Mouse (Mus musculus) adipose tissue, adult 10 weeks (tissue): ENCODE data around the gene Card14. TPM values are rescaled to one million over a fixed set of nuclear protein-coding genes. Genes with fewer than 3 reads are reported as not detected.

Source experiments
- polyA plus RNA-seq: library from polyadenylated mRNA; stranded (reverse); fragments of 350-450 nt; fragmentation: Illumina TruSeq; extraction: RNeasy Lipid Tissue Mini Kit (QIAGEN cat#74804); gene quantifications from one replicate; pipeline ENCODE4 v1.2.3, GENCODE M21; 2014; ENCODE audit warnings: low read depth, low replicate concordance

Gene Card14
- polyA plus RNA-seq = 2.5 TPM

DNA sequence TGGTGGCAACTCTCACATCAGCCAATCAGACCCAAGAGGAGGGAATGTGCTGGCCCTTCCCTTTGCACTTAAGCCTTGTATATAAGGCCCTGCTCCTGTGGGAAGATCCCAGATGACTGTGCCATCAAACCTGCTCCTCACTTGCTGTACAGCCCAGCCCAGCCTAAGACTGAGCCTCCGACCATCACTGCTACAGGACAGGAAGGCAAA, at the start of gene Card14:
TSS of gene Card14 (plus strand) at position 111 of the 210 bp plus-strand sequence.

DNA sequence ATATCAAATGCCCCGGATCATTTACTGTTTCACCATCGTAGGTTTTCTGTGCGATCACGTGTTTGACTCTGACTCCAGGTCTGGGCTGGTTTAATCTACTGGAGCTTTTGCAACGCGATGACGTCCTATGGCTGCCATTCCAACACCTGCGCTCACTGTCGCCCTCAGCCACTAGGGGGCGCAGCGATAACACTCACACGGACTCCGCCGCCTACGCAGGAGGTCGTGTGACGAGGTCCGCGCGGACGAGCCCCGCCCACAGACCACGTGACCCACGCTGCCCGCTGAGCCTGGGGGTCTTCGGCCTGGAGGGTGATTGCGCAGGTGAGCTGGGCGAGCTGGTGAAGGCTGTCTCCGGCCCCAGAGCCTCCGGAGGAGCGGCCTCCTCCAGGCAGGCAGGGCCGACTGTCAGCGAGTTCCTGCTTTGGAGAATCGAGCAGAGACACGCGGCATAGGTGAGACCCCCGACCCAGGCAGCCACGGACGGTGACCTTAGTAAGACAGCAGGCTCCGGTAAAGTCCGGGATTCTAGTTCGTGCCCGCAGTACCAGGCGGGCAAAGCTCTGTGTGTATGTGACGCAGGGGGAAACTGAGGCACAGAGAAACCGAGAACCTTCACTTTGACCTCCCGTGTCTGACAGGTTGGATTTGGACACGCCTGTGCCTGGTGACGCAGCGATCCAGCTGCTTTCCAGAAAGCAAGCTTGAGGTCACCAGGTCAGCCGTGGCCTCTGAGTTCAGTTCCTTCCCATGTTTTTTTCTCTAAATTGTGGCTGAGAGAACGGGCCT, 39.6 kb upstream of the Card14 start, which contains the start of gene Gaa:
TSS of gene Gaa (plus strand) at position 120 of the 789 bp plus-strand sequence.

DNA sequence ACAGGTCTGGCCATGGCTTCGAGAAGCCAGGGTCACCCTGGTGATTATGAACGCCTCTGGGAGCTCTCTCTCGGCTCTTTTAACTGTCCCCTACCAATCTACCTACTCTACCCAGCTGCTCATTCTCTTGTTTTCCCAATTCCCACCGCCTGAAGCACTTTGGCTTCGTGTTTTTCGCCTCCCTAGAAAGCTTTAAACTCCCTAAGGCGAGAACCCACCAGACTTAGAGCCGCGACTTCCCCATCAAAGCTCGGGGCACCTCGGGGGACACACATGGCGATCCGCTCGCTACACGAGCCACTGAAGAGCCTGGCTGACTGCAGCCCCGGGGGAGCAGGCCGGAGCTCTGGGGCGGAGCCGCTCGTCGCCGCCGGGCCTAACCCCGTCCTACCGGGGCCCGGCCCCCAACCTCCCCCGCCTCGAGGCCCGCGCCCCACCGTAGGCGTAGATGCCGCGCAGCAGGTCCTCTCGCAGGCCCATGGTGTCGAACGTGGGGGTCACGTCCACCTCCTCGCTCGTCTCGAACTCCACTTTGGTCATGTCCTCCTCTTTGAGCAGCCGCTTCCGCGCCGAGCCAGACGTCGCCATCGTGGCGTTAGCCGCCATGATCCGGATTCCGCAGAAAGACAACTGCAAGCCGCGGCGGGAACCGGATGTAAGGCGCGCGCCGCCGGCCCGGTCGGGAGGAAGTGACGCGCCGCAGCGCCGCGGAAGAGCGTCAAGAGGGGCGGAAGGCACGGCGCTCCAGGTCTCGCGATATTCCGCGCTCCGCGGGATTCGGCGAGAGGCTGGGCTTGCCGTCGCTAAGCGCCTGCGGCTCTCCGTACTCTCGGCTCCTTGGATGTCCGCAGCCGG, 8.0 kb upstream of the Card14 start, which contains the start of gene Eif4a3:
TSS of gene Eif4a3 (minus strand) at position 699 of the 855 bp plus-strand sequence.

DNA sequence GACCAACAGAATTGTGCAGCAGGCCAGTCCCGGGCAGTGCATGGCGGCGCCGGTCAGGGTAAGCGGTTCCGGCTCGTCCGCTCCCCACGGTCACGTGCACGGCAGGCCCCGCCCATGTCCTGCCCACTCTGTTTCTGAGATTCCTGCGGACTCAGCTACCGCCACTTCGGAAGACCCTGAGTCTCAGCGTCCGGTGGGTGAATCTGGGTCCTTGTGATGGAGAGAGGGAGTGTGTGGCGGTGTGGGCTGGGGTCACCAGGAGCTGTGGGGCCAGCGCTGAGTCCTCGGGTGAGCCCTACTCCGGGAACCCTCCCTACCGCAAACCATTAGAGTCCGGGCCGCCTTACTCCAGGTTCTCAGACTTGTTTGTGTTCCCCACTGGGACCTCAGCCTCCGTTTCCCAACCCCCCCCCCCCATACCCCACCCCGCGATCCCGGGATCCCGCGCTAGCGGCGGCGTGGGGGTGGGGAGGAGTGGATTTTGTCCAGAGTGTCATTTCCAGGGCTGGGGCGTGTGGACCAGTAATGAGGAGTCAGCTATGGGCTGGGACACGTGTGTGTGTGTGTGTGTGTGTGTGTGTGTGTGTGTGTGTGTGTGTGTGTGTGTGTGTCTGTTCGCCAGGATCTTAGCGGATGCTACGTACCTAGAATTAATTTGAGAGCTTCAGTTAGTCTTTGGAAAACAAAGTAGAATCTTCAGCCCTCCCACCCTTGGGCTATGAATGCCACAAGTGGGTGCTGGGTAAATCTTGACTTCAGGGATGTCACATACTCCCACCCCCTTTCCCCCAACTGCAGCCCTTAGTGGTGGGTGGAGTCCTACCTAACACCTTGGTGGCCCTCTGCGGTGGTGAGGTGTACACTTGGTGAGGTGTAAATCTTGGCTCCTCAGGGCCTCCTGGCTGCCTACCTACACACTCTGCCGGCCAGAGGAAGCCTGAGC, 48.1 kb downstream of the Card14 start, which contains the start of the genes Sgsh and Slc26a11:
TSS of gene Sgsh (minus strand) at position 94 of the 943 bp plus-strand sequence.
TSS of gene Slc26a11 (plus strand) at position 115 of the 943 bp plus-strand sequence.

DNA sequence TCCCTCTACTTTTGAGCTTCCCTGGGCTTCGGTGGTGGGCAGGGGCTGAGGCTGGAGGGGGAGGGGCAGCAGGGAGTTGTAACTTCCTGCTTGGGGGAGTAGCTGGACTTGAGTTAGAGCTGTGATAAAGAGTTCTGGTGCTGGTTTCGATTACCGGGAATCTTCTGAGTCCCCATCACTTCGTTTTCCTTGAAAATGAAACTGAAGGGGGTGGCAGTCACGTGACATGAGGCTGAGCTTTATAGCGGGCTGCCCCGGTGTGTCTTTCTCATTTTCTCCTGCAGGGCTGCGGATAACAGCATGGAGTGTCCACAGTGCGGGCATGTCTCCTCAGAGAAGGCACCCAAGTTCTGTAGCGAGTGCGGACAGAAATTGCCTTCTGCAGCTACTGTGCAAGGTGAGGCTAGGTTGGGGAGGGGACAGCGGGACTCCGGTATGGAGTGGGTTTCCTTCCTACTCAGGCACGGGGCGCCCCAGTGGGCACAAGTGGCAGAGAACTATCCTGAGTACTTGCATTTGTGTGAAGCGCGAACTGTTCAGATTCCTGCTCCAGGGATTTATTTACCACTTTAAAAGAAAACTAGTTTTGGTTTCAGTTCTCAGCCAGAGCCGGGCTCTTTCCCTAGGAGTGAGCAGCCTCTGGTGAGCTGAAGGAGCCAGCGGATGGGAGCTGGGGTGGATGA, 85.4 kb downstream of the Card14 start, which contains the start of gene Rnf213:
TSS of gene Rnf213 (plus strand) at position 301 of the 683 bp plus-strand sequence.

Other genes with a start within 250 kb of the Card14 start
- gene Cbx4, start 221.5 kb upstream of the Card14 start, polyA plus RNA-seq = 15.9 TPM
- 11.0 TPM for gene Tbc1d16, start 79.3 kb upstream of the Card14 start, polyA plus RNA-seq
- 7.2 TPM for gene Ccdc40, start 79.2 kb upstream of the Card14 start, polyA plus RNA-seq
- gene Gaa, start 39.9 kb upstream of the Card14 start, polyA plus RNA-seq = 98.1 TPM
- gene Eif4a3, start 7.7 kb upstream of the Card14 start, polyA plus RNA-seq = 79.4 TPM
- 12.3 TPM for gene Sgsh, start 47.8 kb downstream of the Card14 start, polyA plus RNA-seq
- 9.0 TPM for gene Slc26a11, start 47.8 kb downstream of the Card14 start, polyA plus RNA-seq
- gene Rnf213, start 85.3 kb downstream of the Card14 start, polyA plus RNA-seq = 36.8 TPM
- 15.1 TPM for gene Endov, start 183.6 kb downstream of the Card14 start, polyA plus RNA-seq
- gene Nptx1, start 240.0 kb downstream of the Card14 start, polyA plus RNA-seq = 10.2 TPM